Mouse (Mus musculus) urinary bladder, postnatal 25 days (tissue): Measurements from ENCODE around the gene Mvp.

Experiments used
- DNase-seq: peaks from one replicate; pipeline ENCODE4 v3.0.0; 2022; ENCODE audit warnings: low spot score

Mvp gene

GRCm38 (mm10) chr7:127019306-127019960, 5.0 kb upstream of the Mvp start:
- DNase-seq, result no peak

- no peak for DNase-seq
Observed at GRCm38 (mm10) chr7:127018416-127019305, 4.2 kb upstream of the Mvp start.

- no peak for DNase-seq
Observed at GRCm38 (mm10) chr7:127017950-127018345, 3.5 kb upstream of the Mvp start.

GRCm38 (mm10) chr7:127016971-127017949, 2.8 kb upstream of the Mvp start, which contains the start of gene Pagr1a:
Pagr1a (minus strand) TSS chr7:127017352.
- DNase-seq, result peak; percentile 93

GRCm38 (mm10) chr7:127016486-127016938, 2.1 kb upstream of the Mvp start:
- peak; percentile 47 for DNase-seq

- DNase-seq, result no peak
Observed at GRCm38 (mm10) chr7:127016481-127016485, 1.9 kb upstream of the Mvp start, which contains the start of gene Pagr1b. Pagr1b (minus strand) TSS chr7:127016484.

GRCm38 (mm10) chr7:127016081-127016480, 1.7 kb upstream of the Mvp start:
- DNase-seq, result no peak

GRCm38 (mm10) chr7:127014993-127015392, 572 bp upstream of the Mvp start:
- no peak for DNase-seq

- DNase-seq, result no peak
Observed at GRCm38 (mm10) chr7:127013385-127013784, 1.0 kb downstream of the Mvp start.

GRCm38 (mm10) chr7:127012845-127013244, 1.6 kb downstream of the Mvp start:
- DNase-seq, result no peak

GRCm38 (mm10) chr7:127012374-127012773, 2.0 kb downstream of the Mvp start:
- DNase-seq, result no peak

- DNase-seq, result no peak
Observed at GRCm38 (mm10) chr7:127011717-127012116, 2.7 kb downstream of the Mvp start.

GRCm38 (mm10) chr7:127011051-127011450, 3.4 kb downstream of the Mvp start:
- no peak for DNase-seq

- no peak for DNase-seq
Observed at GRCm38 (mm10) chr7:127009307-127010085, 4.9 kb downstream of the Mvp start.

- peak; percentile 48 for DNase-seq
Observed at GRCm38 (mm10) chr7:127008239-127009019, 6.0 kb downstream of the Mvp start.

GRCm38 (mm10) chr7:127007313-127008024, 7.0 kb downstream of the Mvp start:
- no peak for DNase-seq

GRCm38 (mm10) chr7:127004122-127004875, 10.1 kb downstream of the Mvp start:
- DNase-seq, result no peak

- no peak for DNase-seq
Observed at GRCm38 (mm10) chr7:127003620-127004019, 10.8 kb downstream of the Mvp start.

- DNase-seq, result no peak
Observed at GRCm38 (mm10) chr7:126999568-126999967, 14.9 kb downstream of the Mvp start.

GRCm38 (mm10) chr7:126996449-126996848, 18.0 kb downstream of the Mvp start:
- no peak for DNase-seq
